Mouse (Mus musculus) C2C12 (cell line): Measurements from ENCODE around the gene Itgad.

Experiments
- CEBPB ChIP-seq: IDR thresholded peaks from one replicate; pipeline ENCODE4 v1.6.1; 2011; ENCODE audit warnings: low read depth, mild to moderate bottlenecking, control low read depth, moderate library complexity
- CTCF ChIP-seq: IDR thresholded peaks from one replicate; pipeline ENCODE4 v1.5.1; 2011; ENCODE audit not compliant: control insufficient read depth, insufficient read depth, insufficient read length
- MAX ChIP-seq: IDR thresholded peaks from one replicate; pipeline ENCODE4 v1.6.1; 2011; ENCODE audit warnings: mild to moderate bottlenecking, control low read depth
- MYOD1 ChIP-seq: IDR thresholded peaks from one replicate; pipeline ENCODE4 v1.6.1; 2011; ENCODE audit warnings: low read depth; ENCODE audit not compliant: control insufficient read depth, insufficient read length

- TF ChIP-seq CEBPB (no peak), CTCF (no peak), MAX (no peak), MYOD1 (no peak)
Observed at GRCm38 (mm10) chr7:128180546-128180945, 26.4 kb downstream of the Itgad start.
